Mouse (Mus musculus): Measurements from ENCODE around the gene Olfr427.

- TF ChIP-seq EP300 (IDR thresholded peaks at IDR 0.05; ENCODE audit: low read depth) (no peak), CTCF (IDR thresholded peaks at IDR 0.05; ENCODE audit: low read depth) (no peak)
Measured at GRCm38 (mm10) chr1:174131217-174131616, 34.5 kb downstream of the Olfr427 start, which contains the start of gene Olfr424.

Measured in liver, embryonic 14.5 days (tissue).